Mouse (Mus musculus): ENCODE results near the gene Olfr314.
A peak's percentile ranks its signal among the peaks of the same experiment; 100 is the strongest.
"Not testable (repeated sequence)": the region's sequence is repeated elsewhere in the genome, so short reads cannot be mapped to it uniquely, and the experiment has no call there.

Gene Olfr314

GRCm38 (mm10) chr11:58782480-58783089, at the start of gene Olfr314:
Gene Olfr314, plus strand, starts transcription at chr11:58782952.
- DNase-seq, result no peak

GRCm38 (mm10) chr11:58733372-58733771, 49.4 kb upstream of the Olfr314 start:
- DNase-seq, result no peak

- no peak for DNase-seq
Observed at GRCm38 (mm10) chr11:58738792-58739262, 43.9 kb upstream of the Olfr314 start, which contains the start of gene Olfr317. Gene Olfr317, minus strand, starts transcription at chr11:58739212.

- DNase-seq, result not testable (repeated sequence)
Observed at GRCm38 (mm10) chr11:58751096-58751495, 31.7 kb upstream of the Olfr314 start.

- DNase-seq, result no peak
Observed at GRCm38 (mm10) chr11:58752434-58752833, 30.3 kb upstream of the Olfr314 start, which contains the start of gene Olfr316. Gene Olfr316, plus strand, starts transcription at chr11:58752734.

GRCm38 (mm10) chr11:58772888-58773287, 9.9 kb upstream of the Olfr314 start, which contains the start of gene Olfr315:
Gene Olfr315, plus strand, starts transcription at chr11:58773188.
- no peak for DNase-seq

- DNase-seq, result no peak
Observed at GRCm38 (mm10) chr11:58784182-58784581, 1.4 kb downstream of the Olfr314 start.

GRCm38 (mm10) chr11:58787651-58788050, 4.9 kb downstream of the Olfr314 start:
- no peak for DNase-seq

GRCm38 (mm10) chr11:58788346-58788745, 5.6 kb downstream of the Olfr314 start:
- no peak for DNase-seq

GRCm38 (mm10) chr11:58789532-58789931, 6.8 kb downstream of the Olfr314 start:
- DNase-seq, result no peak

GRCm38 (mm10) chr11:58790053-58790452, 7.3 kb downstream of the Olfr314 start:
- DNase-seq, result no peak

GRCm38 (mm10) chr11:58790646-58791045, 7.9 kb downstream of the Olfr314 start:
- DNase-seq, result no peak

- no peak for DNase-seq
Observed at GRCm38 (mm10) chr11:58795856-58796255, 13.1 kb downstream of the Olfr314 start.

GRCm38 (mm10) chr11:58796850-58797249, 14.1 kb downstream of the Olfr314 start:
- DNase-seq, result no peak

- no peak for DNase-seq
Observed at GRCm38 (mm10) chr11:58799747-58800146, 17.0 kb downstream of the Olfr314 start.

GRCm38 (mm10) chr11:58801558-58802228, 18.9 kb downstream of the Olfr314 start, which contains the start of gene Fam183b:
Gene Fam183b, minus strand, starts transcription at chr11:58801960.
- peak; percentile 10 for DNase-seq

- DNase-seq, result no peak
Observed at GRCm38 (mm10) chr11:58803871-58804270, 21.1 kb downstream of the Olfr314 start.

GRCm38 (mm10) chr11:58804393-58804792, 21.6 kb downstream of the Olfr314 start:
- no peak for DNase-seq

- DNase-seq, result no peak
Observed at GRCm38 (mm10) chr11:58812001-58812400, 29.2 kb downstream of the Olfr314 start.

- not testable (repeated sequence) for DNase-seq
Observed at GRCm38 (mm10) chr11:58814700-58815099, 31.9 kb downstream of the Olfr314 start, which contains the start of gene Olfr313. Gene Olfr313, plus strand, starts transcription at chr11:58815000.

GRCm38 (mm10) chr11:58815676-58816075, 32.9 kb downstream of the Olfr314 start:
- DNase-seq, result no peak

- not testable (repeated sequence) for DNase-seq
Observed at GRCm38 (mm10) chr11:58828937-58829336, 46.2 kb downstream of the Olfr314 start, which contains the start of gene Olfr312. Gene Olfr312, plus strand, starts transcription at chr11:58829237.

GRCm38 (mm10) chr11:58829764-58830163, 47.0 kb downstream of the Olfr314 start:
- no peak for DNase-seq

GRCm38 (mm10) chr11:58832541-58832940, 49.8 kb downstream of the Olfr314 start:
- not testable (repeated sequence) for DNase-seq
